18 mouse cellular contexts compared by ENCODE assay signal in genomic region chr6:46763481-46763880, GRCm38 (mm10).
A peak's percentile ranks its signal among the peaks of the same experiment; 100 is the strongest.
DNase-seq lines count a peak whose midpoint lies in the region; ATAC-seq and TF ChIP-seq lines count a peak whose summit lies in the region.
"Had no signal": no experiment of that assay in that cellular context is flagged by ENCODE, and none has a peak within 500 bp of the region (broad histone marks: within the 10 kb centered on the region; RNA-seq: fewer than 3 reads in every experiment).

No protein-coding gene starts in this region.

- no peak for DNase-seq in kidney, adult 2 months
- DNase-seq in neural tube, embryonic 10.5 days (ENCODE audit: extremely low spot score, low spot score): peak; percentile 14
- peak; percentile 22 for DNase-seq in embryo, embryonic 9.5 days (ENCODE audit: extremely low spot score)
- DNase-seq in neural tube, embryonic 11.5 days (ENCODE audit: low spot score): peak; percentile 27
- DNase-seq in layer of hippocampus, adult 8-10 months (ENCODE audit: low spot score in 2 of 2): no peak
- no peak for DNase-seq in adrenal gland, adult 18-20 months (ENCODE audit: low spot score in 2 of 2)
- DNase-seq: adrenal gland, postnatal 10 days; cerebellum, postnatal 10 days; gastrocnemius, adult 2 months; kidney, postnatal 10 days; liver, embryonic 13.5 days; lung, embryonic 14.5 days; lung, postnatal 36 days had no signal

- no peak for TF ChIP-seq CTCF in kidney, adult 2 months (conservative IDR thresholded peaks at IDR 0.05; ENCODE audit: insufficient read depth, insufficient read length, low read depth, low read length)

- no peaks in the 10 kb centered on the region for H3K4me1 ChIP-seq in kidney, embryonic 15.5 days
- H3K4me1 ChIP-seq in kidney, adult 2 months (ENCODE audit: control insufficient read depth, insufficient read depth, low read length): no peaks in the 10 kb centered on the region
- no peaks in the 10 kb centered on the region for H3K4me1 ChIP-seq in neural tube, embryonic 15.5 days
- no peaks in the 10 kb centered on the region for H3K4me1 ChIP-seq in neural tube, embryonic 11.5 days (ENCODE audit: control insufficient read depth, insufficient read depth, low read length)
- H3K4me1 ChIP-seq: heart, embryonic 10.5 days; liver, embryonic 13.5 days had no signal

- H3K27ac ChIP-seq in kidney, embryonic 15.5 days: no peak overlapping the region
- no peak overlapping the region for H3K27ac ChIP-seq in kidney, adult 2 months (ENCODE audit: insufficient read depth, low read depth, low read length)
- H3K27ac ChIP-seq in neural tube, embryonic 15.5 days (replicated peaks): no peak overlapping the region
- H3K27ac ChIP-seq in neural tube, embryonic 11.5 days (ENCODE audit: low read depth, low read length): no peak overlapping the region
- H3K27ac ChIP-seq: gastrocnemius, adult 2 months; heart, embryonic 10.5 days; left cerebral cortex, adult 2 months; liver, embryonic 13.5 days; stomach, postnatal 0 days had no signal

- no peak for TF ChIP-seq POLR2A in kidney, adult 2 months (IDR thresholded peaks at IDR 0.05; ENCODE audit: low read depth, low read length)

- H3K4me2 ChIP-seq in kidney, embryonic 15.5 days: no peak overlapping the region
- H3K4me2 ChIP-seq in neural tube, embryonic 15.5 days: no peak overlapping the region
- H3K4me2 ChIP-seq in neural tube, embryonic 11.5 days (ENCODE audit: low read depth): no peak overlapping the region
- H3K4me2 ChIP-seq: liver, embryonic 13.5 days; lung, embryonic 14.5 days had no signal

- no peaks in the 10 kb centered on the region for H3K36me3 ChIP-seq in kidney, embryonic 15.5 days
- H3K36me3 ChIP-seq in kidney, adult 2 months (ENCODE audit: control insufficient read depth, insufficient read depth, low read length): no peaks in the 10 kb centered on the region
- H3K36me3 ChIP-seq in neural tube, embryonic 15.5 days: no peaks in the 10 kb centered on the region
- no peaks in the 10 kb centered on the region for H3K36me3 ChIP-seq in neural tube, embryonic 11.5 days (ENCODE audit: control insufficient read depth, insufficient read depth, low read length)
- H3K36me3 ChIP-seq: heart, embryonic 10.5 days; liver, embryonic 13.5 days had no signal

- 49% methylated on average over 3 of the region's 3 CpGs for WGBS in kidney, embryonic 15.5 days
- 30% methylated on average over 3 of the region's 3 CpGs for WGBS in kidney, adult 2 months
- WGBS in neural tube, embryonic 15.5 days: 24% methylated on average over 3 of the region's 3 CpGs
- 48% methylated on average over 3 of the region's 3 CpGs for WGBS in neural tube, embryonic 11.5 days

- H3K9me3 ChIP-seq in kidney, embryonic 15.5 days (replicated peaks): no peaks in the 10 kb centered on the region
- H3K9me3 ChIP-seq in neural tube, embryonic 15.5 days (replicated peaks): no peaks in the 10 kb centered on the region
- no peaks in the 10 kb centered on the region for H3K9me3 ChIP-seq in neural tube, embryonic 11.5 days (ENCODE audit: control insufficient read depth, low read length)
- H3K9me3 ChIP-seq: heart, embryonic 10.5 days; liver, embryonic 13.5 days had no signal

- peak; percentile 49; the same call in 1 of the 2 replicates for ATAC-seq in kidney, embryonic 15.5 days (replicated peaks; ENCODE audit: low FRiP score)
- no peak for ATAC-seq in neural tube, embryonic 15.5 days (ENCODE audit: low FRiP score)
- ATAC-seq in neural tube, embryonic 11.5 days (ENCODE audit: insufficient read depth, low FRiP score, low TSS enrichment): peak; percentile 54

- H3K27me3 ChIP-seq in kidney, embryonic 15.5 days: no peaks in the 10 kb centered on the region
- no peaks in the 10 kb centered on the region for H3K27me3 ChIP-seq in kidney, adult 2 months (replicated peaks; ENCODE audit: control insufficient read depth, insufficient read depth, low read length)
- H3K27me3 ChIP-seq in neural tube, embryonic 15.5 days (replicated peaks): no peaks in the 10 kb centered on the region
- no peaks in the 10 kb centered on the region for H3K27me3 ChIP-seq in neural tube, embryonic 11.5 days (ENCODE audit: control insufficient read depth, insufficient read depth, low read length)
- H3K27me3 ChIP-seq: liver, embryonic 13.5 days had no signal

- H3K9ac ChIP-seq in kidney, embryonic 15.5 days: no peak overlapping the region
- no peak overlapping the region for H3K9ac ChIP-seq in neural tube, embryonic 15.5 days (replicated peaks)
- H3K9ac ChIP-seq in neural tube, embryonic 11.5 days (ENCODE audit: low read length): no peak overlapping the region
- H3K9ac ChIP-seq: liver, embryonic 13.5 days; lung, embryonic 14.5 days had no signal

- H3K4me3 ChIP-seq in kidney, embryonic 15.5 days (replicated peaks): no peak overlapping the region
- no peak overlapping the region for H3K4me3 ChIP-seq in kidney, adult 2 months (ENCODE audit: insufficient read depth, low read depth, low read length)
- no peak overlapping the region for H3K4me3 ChIP-seq in neural tube, embryonic 15.5 days (replicated peaks)
- H3K4me3 ChIP-seq in neural tube, embryonic 11.5 days (ENCODE audit: low read depth, low read length): no peak overlapping the region
- H3K4me3 ChIP-seq: gastrocnemius, adult 2 months; heart, embryonic 10.5 days; left cerebral cortex, adult 2 months; liver, embryonic 13.5 days had no signal

Comparison
In these comparisons a context has a peak if more than half of its experiments do, and no peak if none do; other contexts are left out.
1. DNase-seq: peak in neural tube, embryonic 10.5 days (single experiment), embryo, embryonic 9.5 days (single experiment) and neural tube, embryonic 11.5 days (single experiment); none in kidney, adult 2 months (single experiment), layer of hippocampus, adult 8-10 months (0 of 2) and adrenal gland, adult 18-20 months (0 of 2).